Mouse (Mus musculus): ENCODE data around the gene Dgka. TPM values are rescaled to one million over a fixed set of nuclear protein-coding genes. Genes with fewer than 3 reads are reported as not detected.
A peak's percentile ranks its signal among the peaks of the same experiment; 100 is the strongest.
"Not testable (repeated sequence)": the region's sequence is repeated elsewhere in the genome, so short reads cannot be mapped to it uniquely, and the experiment has no call there.

Dgka gene
- polyA plus RNA-seq, 1 experiment from 2014 or later = 6.1 TPM

DNA sequence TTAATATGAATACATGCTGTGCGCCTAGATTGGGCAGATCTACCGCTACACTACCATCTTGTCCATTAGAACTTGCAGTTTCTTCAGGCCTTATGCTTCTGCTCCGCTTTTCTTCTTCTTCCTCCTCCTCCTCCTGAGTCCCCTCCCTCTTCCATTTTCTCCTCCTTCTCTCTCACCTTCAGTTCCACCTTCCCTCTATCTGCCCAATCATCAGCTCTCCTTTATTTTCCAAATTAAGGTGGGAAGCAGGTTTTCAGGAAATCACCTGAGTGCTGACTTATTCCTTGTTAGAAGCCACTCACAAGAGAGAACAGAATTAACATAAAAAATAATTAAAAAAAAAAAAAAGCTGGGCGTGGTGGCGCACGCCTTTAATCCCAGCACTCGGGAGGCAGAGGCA lies 33.3 kb downstream of the Dgka start:
- H3K27ac ChIP-seq (ENCODE audit: low read length); H3K4me3 ChIP-seq (ENCODE audit: low read depth, low read length); ATAC-seq; H3K27me3 ChIP-seq (ENCODE audit: control insufficient read depth, insufficient read depth, low read depth, low read length); H3K9me3 ChIP-seq (replicated peaks; ENCODE audit: control insufficient read depth, low read length, poor library complexity, severe bottlenecking); H3K4me1 ChIP-seq (ENCODE audit: control insufficient read depth, insufficient read depth, low read length); H3K36me3 ChIP-seq (ENCODE audit: control insufficient read depth, insufficient read depth, low read length); H3K9ac ChIP-seq (ENCODE audit: low read depth, low read length); H3K4me2 ChIP-seq (ENCODE audit: low read length): not testable (repeated sequence)
- 92% methylated on average over 7 of the region's 7 CpGs for WGBS

- H3K4me1 ChIP-seq (ENCODE audit: control insufficient read depth, insufficient read depth, low read length) = peaks cover 4% of the 10 kb centered on the region; the same call in 1 of the 2 replicates
- peak; percentile 49; the same call in 1 of the 2 replicates for ATAC-seq
- H3K4me3 ChIP-seq (ENCODE audit: low read depth, low read length) = peak overlapping the region; percentile 51
- H3K36me3 ChIP-seq (ENCODE audit: control insufficient read depth, insufficient read depth, low read length) = no peaks in the 10 kb centered on the region
- 7% methylated on average over 11 of the region's 11 CpGs for WGBS
- peak overlapping the region; percentile 34; the same call in 1 of the 2 replicates for H3K27ac ChIP-seq (ENCODE audit: low read length)
- H3K9ac ChIP-seq (ENCODE audit: low read depth, low read length) = peak overlapping the region; percentile 14; the same call in 1 of the 2 replicates
- no peaks in the 10 kb centered on the region for H3K27me3 ChIP-seq (ENCODE audit: control insufficient read depth, insufficient read depth, low read depth, low read length)
- H3K4me2 ChIP-seq (ENCODE audit: low read length) = peak overlapping the region; percentile 88
- no peaks in the 10 kb centered on the region for H3K9me3 ChIP-seq (replicated peaks; ENCODE audit: control insufficient read depth, low read length, poor library complexity, severe bottlenecking)
Measured at GRCm38 (mm10) chr10:128705317-128705693, 39.4 kb downstream of the Dgka start.

DNA sequence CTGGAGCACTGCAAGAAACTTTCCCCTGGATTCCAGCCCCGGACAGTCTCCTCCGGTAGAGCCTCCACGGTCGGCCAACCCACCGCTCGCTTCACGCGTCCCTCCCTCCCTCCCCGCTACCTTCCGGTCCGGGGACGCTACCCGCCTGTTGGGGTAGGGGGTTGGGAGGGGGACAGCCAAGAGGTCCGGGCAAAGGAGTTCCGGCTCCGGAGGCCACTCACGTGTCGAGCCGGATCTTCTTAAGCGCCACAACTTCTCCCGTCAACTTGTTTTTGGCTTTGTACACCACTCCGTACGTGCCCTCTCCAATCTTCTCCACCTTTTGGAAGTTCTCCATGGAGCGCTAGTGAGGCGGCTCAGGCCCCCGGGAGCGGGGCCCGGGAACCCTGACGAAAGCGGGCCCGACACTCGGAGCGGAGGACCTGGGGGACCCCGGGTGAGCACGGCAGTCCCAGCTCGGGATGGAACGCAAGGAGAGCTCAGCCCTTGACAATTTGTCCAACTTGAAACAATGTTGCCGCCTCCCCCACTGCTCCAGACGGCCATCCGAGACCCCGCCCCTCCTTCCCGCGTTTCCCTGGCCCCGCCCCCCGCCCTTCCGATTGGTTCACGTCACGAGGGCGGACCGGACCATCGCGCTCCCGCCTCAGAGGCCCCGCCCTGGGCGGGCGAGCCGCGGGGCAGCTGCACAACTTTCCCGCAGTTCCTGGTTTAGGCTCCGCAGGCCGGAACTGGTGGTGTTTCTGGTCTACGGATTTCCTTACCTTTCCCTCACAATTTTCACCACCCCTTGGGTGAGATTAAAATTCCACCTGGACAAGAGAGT lies 40.0 kb downstream of the Dgka start, which contains the start of gene Cdk2:
Cdk2 (minus strand) TSS at position 541 of the 826 bp plus-strand sequence.
- no peaks in the 10 kb centered on the region for H3K36me3 ChIP-seq (ENCODE audit: control insufficient read depth, insufficient read depth, low read length)
- H3K27me3 ChIP-seq (ENCODE audit: control insufficient read depth, insufficient read depth, low read depth, low read length) = no peaks in the 10 kb centered on the region
- peak; percentile 91 for ATAC-seq
- H3K4me2 ChIP-seq (ENCODE audit: low read length) = peak within 1 kb of the TSS; percentile 88
- under 1% methylated on average over 58 of the region's 62 CpGs for WGBS
- H3K27ac ChIP-seq (ENCODE audit: low read length) = peak within 1 kb of the TSS; percentile 60
- peak within 1 kb of the TSS; percentile 51 for H3K4me3 ChIP-seq (ENCODE audit: low read depth, low read length)
- H3K4me1 ChIP-seq (ENCODE audit: control insufficient read depth, insufficient read depth, low read length) = peaks cover 4% of the 10 kb centered on the region; the same call in 1 of the 2 replicates
- H3K9ac ChIP-seq (ENCODE audit: low read depth, low read length) = peak within 1 kb of the TSS; percentile 59
- no peaks in the 10 kb centered on the region for H3K9me3 ChIP-seq (replicated peaks; ENCODE audit: control insufficient read depth, low read length, poor library complexity, severe bottlenecking)

DNA sequence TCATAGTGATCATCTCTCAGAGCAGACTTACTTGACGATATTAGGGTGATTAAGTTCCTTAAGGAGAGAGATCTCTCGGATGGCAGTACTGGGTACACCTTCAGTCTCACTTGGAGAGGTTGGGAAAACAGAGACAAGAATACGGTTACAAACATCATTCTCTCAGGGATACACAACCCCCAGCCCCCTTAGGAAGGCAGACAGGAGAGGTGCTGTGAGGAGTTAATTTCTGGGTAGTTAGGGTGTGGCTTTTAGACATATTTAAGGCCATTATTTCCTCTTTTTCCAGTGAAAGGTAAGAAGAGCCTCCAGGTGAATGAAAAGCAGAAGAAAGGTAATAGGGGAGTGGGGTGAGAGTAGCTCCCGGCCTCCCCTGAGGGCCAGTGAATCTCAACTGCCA lies 40.8 kb downstream of the Dgka start, which contains the start of gene Pmel:
Pmel (plus strand) TSS at position 301 of the 400 bp plus-strand sequence.
- WGBS = 22% methylated on average over 4 of the region's 4 CpGs
- H3K36me3 ChIP-seq (ENCODE audit: control insufficient read depth, insufficient read depth, low read length) = no peaks in the 10 kb centered on the region
- H3K4me1 ChIP-seq (ENCODE audit: control insufficient read depth, insufficient read depth, low read length) = peaks cover 4% of the 10 kb centered on the region; the same call in 1 of the 2 replicates
- peak within 1 kb of the TSS; percentile 88 for H3K4me2 ChIP-seq (ENCODE audit: low read length)
- H3K27me3 ChIP-seq (ENCODE audit: control insufficient read depth, insufficient read depth, low read depth, low read length) = no peaks in the 10 kb centered on the region
- H3K9ac ChIP-seq (ENCODE audit: low read depth, low read length) = peak within 1 kb of the TSS; percentile 59
- no peaks in the 10 kb centered on the region for H3K9me3 ChIP-seq (replicated peaks; ENCODE audit: control insufficient read depth, low read length, poor library complexity, severe bottlenecking)
- no peak for ATAC-seq
- H3K27ac ChIP-seq (ENCODE audit: low read length) = peak within 1 kb of the TSS; percentile 60; the same call in 1 of the 2 replicates
- H3K4me3 ChIP-seq (ENCODE audit: low read depth, low read length) = peak within 1 kb of the TSS; percentile 51

- peaks cover 4% of the 10 kb centered on the region; the same call in 1 of the 2 replicates for H3K4me1 ChIP-seq (ENCODE audit: control insufficient read depth, insufficient read depth, low read length)
- H3K9ac ChIP-seq (ENCODE audit: low read depth, low read length) = no peak overlapping the region
- H3K4me3 ChIP-seq (ENCODE audit: low read depth, low read length) = no peak overlapping the region
- H3K27me3 ChIP-seq (ENCODE audit: control insufficient read depth, insufficient read depth, low read depth, low read length) = no peaks in the 10 kb centered on the region
- no peak for ATAC-seq
- no peak overlapping the region for H3K4me2 ChIP-seq (ENCODE audit: low read length)
- no peak overlapping the region for H3K27ac ChIP-seq (ENCODE audit: low read length)
- H3K36me3 ChIP-seq (ENCODE audit: control insufficient read depth, insufficient read depth, low read length) = no peaks in the 10 kb centered on the region
- no peaks in the 10 kb centered on the region for H3K9me3 ChIP-seq (replicated peaks; ENCODE audit: control insufficient read depth, low read length, poor library complexity, severe bottlenecking)
- 79% methylated on average over 6 of the region's 6 CpGs for WGBS
Measured at GRCm38 (mm10) chr10:128702328-128703007, 42.2 kb downstream of the Dgka start.

- no peak overlapping the region for H3K9ac ChIP-seq (ENCODE audit: low read depth, low read length)
- H3K4me1 ChIP-seq (ENCODE audit: control insufficient read depth, insufficient read depth, low read length) = peaks cover 6% of the 10 kb centered on the region; the same call in 1 of the 2 replicates
- no peaks in the 10 kb centered on the region for H3K9me3 ChIP-seq (replicated peaks; ENCODE audit: control insufficient read depth, low read length, poor library complexity, severe bottlenecking)
- no peaks in the 10 kb centered on the region for H3K36me3 ChIP-seq (ENCODE audit: control insufficient read depth, insufficient read depth, low read length)
- H3K4me3 ChIP-seq (ENCODE audit: low read depth, low read length) = no peak overlapping the region
- no peak for ATAC-seq
- no peak overlapping the region for H3K27ac ChIP-seq (ENCODE audit: low read length)
- H3K4me2 ChIP-seq (ENCODE audit: low read length) = no peak overlapping the region
- H3K27me3 ChIP-seq (ENCODE audit: control insufficient read depth, insufficient read depth, low read depth, low read length) = no peaks in the 10 kb centered on the region
- WGBS = 75% methylated on average over 5 of the region's 5 CpGs
Measured at GRCm38 (mm10) chr10:128700712-128701111, 43.9 kb downstream of the Dgka start.

GRCm38 (mm10) chr10:128699611-128700010 lies 45.0 kb downstream of the Dgka start:
- no peak for ATAC-seq

DNA sequence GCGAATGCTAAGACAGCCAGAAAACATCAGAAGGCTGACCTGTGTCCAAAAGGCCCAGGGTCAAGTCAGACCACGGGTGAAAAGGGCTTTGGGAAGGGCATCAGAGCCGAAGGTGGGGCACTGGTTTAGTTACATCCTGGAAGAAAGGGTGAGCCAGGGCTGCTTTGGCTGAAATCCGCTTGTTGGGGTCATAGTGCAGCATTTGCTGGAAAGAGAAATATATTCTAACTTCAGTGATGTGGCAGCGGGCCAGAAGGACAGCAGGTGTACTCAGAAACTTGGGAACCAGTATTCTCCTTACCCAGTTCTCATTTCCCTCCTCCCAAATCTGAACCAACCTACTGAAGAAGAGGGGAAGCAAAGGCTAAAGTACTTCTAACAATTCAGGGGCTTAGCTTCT lies 45.6 kb downstream of the Dgka start:
- Histone ChIP-seq H3K36me3 (ENCODE audit: control insufficient read depth, insufficient read depth, low read length) (no peaks in the 10 kb centered on the region), H3K4me1 (ENCODE audit: control insufficient read depth, insufficient read depth, low read length) (peaks cover 12% of the 10 kb centered on the region), H3K27me3 (ENCODE audit: control insufficient read depth, insufficient read depth, low read depth, low read length) (no peaks in the 10 kb centered on the region), H3K27ac (ENCODE audit: low read length) (no peak overlapping the region), H3K9me3 (replicated peaks; ENCODE audit: control insufficient read depth, low read length, poor library complexity, severe bottlenecking) (no peaks in the 10 kb centered on the region), H3K4me2 (ENCODE audit: low read length) (no peak overlapping the region), H3K4me3 (ENCODE audit: low read depth, low read length) (no peak overlapping the region), H3K9ac (ENCODE audit: low read depth, low read length) (no peak overlapping the region)
- no peak for ATAC-seq
- 85% methylated on average over 5 of the region's 5 CpGs for WGBS

More at GRCm38 (mm10) chr10:128699611-128700010, 45.0 kb downstream of the Dgka start:
- Histone ChIP-seq H3K9ac (ENCODE audit: low read depth, low read length) (no peak overlapping the region), H3K27ac (ENCODE audit: low read length) (no peak overlapping the region), H3K27me3 (ENCODE audit: control insufficient read depth, insufficient read depth, low read depth, low read length) (no peaks in the 10 kb centered on the region), H3K36me3 (ENCODE audit: control insufficient read depth, insufficient read depth, low read length) (no peaks in the 10 kb centered on the region), H3K4me1 (ENCODE audit: control insufficient read depth, insufficient read depth, low read length) (peaks cover 10% of the 10 kb centered on the region), H3K4me2 (ENCODE audit: low read length) (no peak overlapping the region), H3K4me3 (ENCODE audit: low read depth, low read length) (no peak overlapping the region), H3K9me3 (replicated peaks; ENCODE audit: control insufficient read depth, low read length, poor library complexity, severe bottlenecking) (no peaks in the 10 kb centered on the region)
- 88% methylated on average over 11 of the region's 11 CpGs for WGBS
